Mouse (Mus musculus): ENCODE data around the gene Gm14412. TPM values are rescaled to one million over a fixed set of nuclear protein-coding genes. Genes with fewer than 3 reads are reported as not detected.

Gene Gm14412
- 0.40 TPM for polyA plus RNA-seq (2014; fragmentation: Illumina TruSeq; extraction: RNeasy Lipid Tissue Mini Kit (QIAGEN cat#74804); ENCODE audit: low read depth, low replicate concordance)

GRCm38 (mm10) chr2:177324257-177324733, at the start of gene Gm14412:
Gm14412 (minus strand) TSS chr2:177324307.

GRCm38 (mm10) chr2:177266936-177267335, 57.2 kb downstream of the Gm14412 start, which contains the start of gene Gm14409:
Gm14409 (minus strand) TSS chr2:177267036.

Other genes with a start within 250 kb of the Gm14412 start
- not detected for gene Gm14401, start 250.0 kb downstream of the Gm14412 start, polyA plus RNA-seq (2014; fragmentation: Illumina TruSeq; extraction: RNeasy Lipid Tissue Mini Kit (QIAGEN cat#74804); ENCODE audit: low read depth, low replicate concordance)
- 22.5 TPM for gene Gm14410, start 117.9 kb downstream of the Gm14412 start, polyA plus RNA-seq (2014; fragmentation: Illumina TruSeq; extraction: RNeasy Lipid Tissue Mini Kit (QIAGEN cat#74804); ENCODE audit: low read depth, low replicate concordance)
- gene Gm14409, start 57.3 kb downstream of the Gm14412 start, polyA plus RNA-seq (2014; fragmentation: Illumina TruSeq; extraction: RNeasy Lipid Tissue Mini Kit (QIAGEN cat#74804); ENCODE audit: low read depth, low replicate concordance), result not detected
- 12.4 TPM for gene Gm14418, start 74.0 kb upstream of the Gm14412 start, polyA plus RNA-seq (2014; fragmentation: Illumina TruSeq; extraction: RNeasy Lipid Tissue Mini Kit (QIAGEN cat#74804); ENCODE audit: low read depth, low replicate concordance)
- gene Zfp970, start 140.4 kb upstream of the Gm14412 start, polyA plus RNA-seq (2014; fragmentation: Illumina TruSeq; extraction: RNeasy Lipid Tissue Mini Kit (QIAGEN cat#74804); ENCODE audit: low read depth, low replicate concordance), result 90.1 TPM
- 69.2 TPM for gene Gm14403, start 173.9 kb upstream of the Gm14412 start, polyA plus RNA-seq (2014; fragmentation: Illumina TruSeq; extraction: RNeasy Lipid Tissue Mini Kit (QIAGEN cat#74804); ENCODE audit: low read depth, low replicate concordance)

Measured in liver, adult 10 weeks (tissue).